Mouse (Mus musculus) adipocyte (in vitro differentiated cells): ENCODE results near the gene Fanci.

Source experiments
- DNase-seq: peaks from one replicate; pipeline ENCODE4 v3.0.0-alpha.2; 2016; ENCODE audit warnings: low spot score

The Fanci gene

GRCm38 (mm10) chr7:79464776-79465420, 73.2 kb downstream of the Fanci start:
- DNase-seq: no peak

DNA sequence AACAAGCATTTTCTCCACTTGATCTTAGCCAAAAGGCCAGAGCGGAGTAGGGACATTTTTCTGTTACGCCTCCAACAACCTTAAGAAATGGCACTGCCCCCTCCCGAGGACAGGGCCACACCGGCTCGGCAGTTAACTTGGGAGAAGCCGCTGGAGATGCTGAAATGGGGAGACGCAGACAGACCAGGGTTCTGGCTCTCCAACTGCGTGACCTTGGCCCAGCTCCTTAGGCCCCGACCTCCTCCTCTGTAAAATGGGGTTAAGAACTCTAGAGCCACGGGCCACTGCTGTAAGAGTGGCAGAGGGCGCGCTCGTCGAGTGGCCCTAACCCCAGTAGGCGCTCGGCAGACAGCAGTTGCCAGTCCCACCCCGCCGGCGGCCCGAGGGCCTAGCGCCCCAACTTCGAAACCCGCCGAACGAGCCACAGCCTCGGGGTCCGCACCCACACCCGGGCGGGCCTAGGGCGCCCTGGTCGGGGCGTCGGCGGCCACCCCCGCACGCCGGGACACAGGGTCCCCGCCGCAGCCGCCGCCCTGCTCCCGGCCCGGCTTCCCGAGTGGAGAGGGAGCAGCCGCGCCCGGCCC, 73.8 kb downstream of the Fanci start:
- DNase-seq: peak; percentile 38

GRCm38 (mm10) chr7:79466053-79466901, 74.5 kb downstream of the Fanci start, which contains the start of gene Polg:
TSS of gene Polg (minus strand) at chr7:79466362.
- peak; percentile 96 for DNase-seq

DNA sequence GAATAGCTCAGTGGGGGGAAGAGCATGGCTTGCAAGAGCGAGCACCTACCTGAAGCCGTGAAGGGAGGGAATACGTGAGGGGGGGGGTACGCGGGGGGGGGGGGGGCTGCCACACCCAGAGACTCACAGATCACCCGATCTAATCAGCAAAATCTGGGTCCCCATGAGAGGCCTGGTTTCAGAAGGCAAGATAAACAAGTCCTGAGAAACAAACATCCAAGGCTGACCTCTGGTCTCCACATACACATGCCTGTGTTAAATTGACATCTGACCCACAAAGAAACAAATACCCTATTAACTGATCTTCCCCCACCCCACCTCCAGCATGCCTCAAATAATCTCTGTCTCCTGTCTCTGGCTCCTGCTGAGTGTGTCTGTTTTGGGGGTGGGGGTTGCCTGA, 76.2 kb downstream of the Fanci start:
- DNase-seq: no peak

DNA sequence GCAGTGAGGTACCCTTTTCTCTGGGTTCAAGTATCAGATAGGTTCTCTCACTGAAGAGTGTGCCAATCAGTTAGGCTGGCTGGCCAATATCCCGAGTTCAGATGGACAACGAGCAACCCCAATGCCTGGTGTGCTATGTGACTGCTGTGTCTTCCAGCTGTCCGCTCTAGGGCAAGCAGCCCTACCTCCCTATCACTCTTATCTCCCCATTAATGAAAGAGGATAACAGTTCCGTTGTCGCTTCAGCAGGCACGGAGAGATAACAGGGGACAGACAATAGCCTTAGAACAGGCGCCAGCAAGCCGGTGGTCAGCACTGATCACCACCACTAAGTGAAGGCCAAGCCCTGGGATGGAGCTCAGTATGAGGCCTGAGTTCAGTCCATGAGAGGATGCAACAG, 77.3 kb downstream of the Fanci start:
- no peak for DNase-seq

GRCm38 (mm10) chr7:79469766-79470165, 78.0 kb downstream of the Fanci start:
- DNase-seq: peak; percentile 40

DNA sequence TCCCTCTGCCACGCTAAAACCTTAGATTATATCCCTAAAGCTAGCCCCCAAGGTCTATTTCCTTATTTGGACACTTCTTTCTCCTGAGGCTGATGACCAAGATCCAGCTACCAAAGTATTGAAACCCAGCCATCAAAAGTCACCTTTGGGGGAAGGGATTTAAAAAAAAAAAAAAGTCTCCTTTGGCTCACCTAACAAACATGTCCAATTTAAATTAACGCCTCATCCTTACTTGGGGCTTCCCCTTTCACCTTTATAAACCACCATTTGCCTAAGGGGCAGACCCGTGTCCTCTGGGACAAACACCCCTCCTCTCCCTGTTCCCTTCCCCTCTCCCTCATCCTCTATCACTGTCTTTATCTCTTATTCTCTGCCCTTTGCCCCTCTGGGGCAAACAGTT, 79.0 kb downstream of the Fanci start:
- no peak for DNase-seq

GRCm38 (mm10) chr7:79471436-79471835, 79.7 kb downstream of the Fanci start:
- no peak for DNase-seq

DNA sequence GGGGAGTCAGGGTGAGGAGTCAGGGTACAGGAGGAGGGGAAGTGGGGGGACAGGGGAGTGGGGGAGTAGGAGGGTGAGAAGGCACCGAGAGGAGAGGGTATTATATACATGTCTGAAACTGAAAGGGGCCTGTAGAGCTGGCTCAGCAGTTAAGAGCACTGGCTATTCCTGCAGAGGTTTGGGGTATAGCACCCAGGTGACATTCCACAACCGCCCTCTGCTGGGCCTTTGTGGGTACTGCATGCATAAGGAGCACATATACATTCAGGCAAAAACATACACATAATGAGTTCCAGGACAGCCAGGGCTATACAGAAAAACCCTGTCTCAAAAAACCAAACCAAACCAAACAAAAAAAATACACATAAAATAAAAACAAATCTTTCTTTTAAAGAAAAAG, 81.1 kb downstream of the Fanci start:
- DNase-seq: no peak

DNA sequence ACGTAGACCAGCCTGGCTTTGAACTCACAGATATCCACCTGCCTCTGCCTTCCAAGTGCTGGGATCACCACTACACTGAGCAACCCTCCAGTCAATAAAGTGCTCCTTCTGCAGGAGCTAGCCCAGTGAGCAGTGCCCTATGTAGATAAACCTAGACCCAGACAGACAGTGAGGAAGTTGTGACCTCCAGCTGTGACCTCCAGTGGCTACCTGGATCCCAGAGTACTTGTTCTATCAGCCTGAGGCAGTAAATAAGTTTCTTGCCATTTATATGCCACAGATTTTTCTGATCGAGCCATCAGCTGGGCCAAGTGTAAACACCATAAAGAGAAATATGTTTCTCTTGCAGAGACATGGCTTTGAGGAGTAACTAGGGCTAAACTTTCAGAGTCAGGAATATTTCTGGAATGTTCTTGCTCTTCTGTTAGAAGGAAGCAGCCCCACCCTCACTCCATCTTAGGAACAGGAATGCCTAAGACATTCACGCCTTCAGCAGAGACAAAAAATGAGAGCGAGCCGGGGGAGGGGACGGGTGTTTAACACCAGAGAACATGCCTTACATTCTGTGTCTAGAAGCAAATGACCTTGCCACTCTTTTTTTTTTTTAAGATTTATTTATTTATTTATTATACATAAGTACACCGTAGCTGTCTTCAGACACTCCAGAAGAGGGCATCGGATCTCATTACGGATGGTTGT, 81.9 kb downstream of the Fanci start:
- DNase-seq: no peak

DNA sequence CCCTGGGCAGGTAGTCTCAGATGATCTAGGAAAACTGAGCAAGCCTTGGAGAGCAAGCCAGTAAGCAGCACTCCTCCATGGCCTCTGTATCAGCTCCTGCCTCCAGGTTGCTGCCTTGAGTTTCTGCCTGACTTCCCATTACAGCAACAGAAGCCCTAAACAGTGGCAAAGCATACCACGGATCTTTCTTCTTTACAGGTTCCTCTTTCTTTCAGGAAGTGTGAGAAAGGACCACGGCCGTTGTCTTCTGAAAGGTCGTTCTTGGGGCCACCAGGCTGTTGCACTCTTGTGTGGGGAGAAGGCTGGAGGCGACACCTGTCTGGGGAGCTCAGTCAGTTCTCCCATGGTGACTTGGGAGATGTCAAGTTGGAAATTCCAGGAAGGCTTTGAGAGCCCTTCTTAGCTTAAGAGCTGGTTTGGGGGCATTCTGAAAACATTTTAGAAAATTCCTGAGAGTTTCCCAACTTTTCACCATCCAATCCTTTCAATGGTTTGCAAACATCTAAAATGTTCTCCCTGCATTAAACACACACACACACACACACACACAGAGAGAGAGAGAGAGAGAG, 83.2 kb downstream of the Fanci start:
- no peak for DNase-seq

DNA sequence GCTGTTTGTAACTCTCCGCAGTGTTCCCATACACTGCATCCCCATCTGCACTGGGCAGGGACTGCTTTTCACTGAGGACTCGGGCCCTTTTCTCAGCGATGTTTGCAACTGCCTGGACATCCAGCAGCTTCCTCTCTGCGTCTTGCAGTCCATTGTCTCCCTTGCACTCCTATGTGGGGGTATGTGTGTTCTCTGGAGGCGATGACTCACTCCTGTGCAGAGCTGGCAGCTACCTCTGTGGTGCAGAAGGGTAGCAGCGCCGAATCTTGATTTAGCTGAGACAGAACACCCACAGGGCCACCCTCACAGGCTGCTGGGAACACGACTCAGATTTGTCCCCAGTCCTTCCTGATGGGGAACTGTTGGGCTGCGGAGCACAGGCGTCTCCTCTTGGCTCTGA, 94.8 kb downstream of the Fanci start:
- DNase-seq: no peak

DNA sequence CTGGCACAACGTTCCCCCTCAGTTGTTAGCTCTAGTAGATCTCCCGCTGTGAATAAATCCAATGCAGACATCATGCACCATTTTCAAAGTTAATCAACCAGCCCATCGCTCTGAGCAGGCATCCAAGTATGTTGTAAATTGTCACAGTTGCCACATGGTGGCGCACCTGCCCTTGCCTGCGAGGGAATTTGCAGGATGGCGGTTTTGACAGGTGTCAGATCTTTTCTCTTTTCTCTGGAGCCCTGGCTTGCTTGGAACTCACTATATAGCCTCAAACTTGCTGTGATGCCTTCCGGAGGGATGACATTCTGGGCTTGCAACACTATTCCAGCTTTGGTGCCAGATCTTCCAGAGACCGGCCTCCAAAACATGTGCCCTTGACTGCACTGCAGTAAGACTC, 102.2 kb downstream of the Fanci start:
- DNase-seq: peak; percentile 46

- DNase-seq: peak; percentile 71
These were observed 104.5 kb downstream of the Fanci start for GRCm38 (mm10) chr7:79495988-79496815.

DNA sequence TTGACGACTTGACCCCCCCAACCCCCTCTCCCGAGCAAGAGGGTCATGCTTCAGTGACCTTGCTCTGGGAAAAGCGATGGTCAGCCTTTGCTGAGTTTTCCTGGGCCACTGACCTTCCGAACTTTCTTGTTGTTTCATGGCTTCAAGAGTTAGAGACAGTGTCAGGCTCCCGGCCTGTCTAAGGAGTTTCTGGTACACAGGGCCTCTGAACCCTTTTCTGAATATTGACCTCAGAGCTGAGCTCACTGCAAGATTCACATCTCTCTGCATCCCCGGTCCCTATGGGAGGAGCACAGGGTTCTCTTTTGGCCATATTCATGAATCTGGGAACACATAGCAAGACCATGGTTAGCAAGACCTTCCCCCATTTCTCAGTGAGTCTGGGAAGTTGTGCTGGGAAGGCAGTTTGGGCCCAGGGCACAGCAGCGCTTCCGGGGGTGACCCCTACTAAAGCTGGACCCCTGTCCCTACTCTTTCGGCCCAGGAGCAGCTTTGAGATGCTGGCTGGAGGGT, 105.1 kb downstream of the Fanci start:
- no peak for DNase-seq

DNA sequence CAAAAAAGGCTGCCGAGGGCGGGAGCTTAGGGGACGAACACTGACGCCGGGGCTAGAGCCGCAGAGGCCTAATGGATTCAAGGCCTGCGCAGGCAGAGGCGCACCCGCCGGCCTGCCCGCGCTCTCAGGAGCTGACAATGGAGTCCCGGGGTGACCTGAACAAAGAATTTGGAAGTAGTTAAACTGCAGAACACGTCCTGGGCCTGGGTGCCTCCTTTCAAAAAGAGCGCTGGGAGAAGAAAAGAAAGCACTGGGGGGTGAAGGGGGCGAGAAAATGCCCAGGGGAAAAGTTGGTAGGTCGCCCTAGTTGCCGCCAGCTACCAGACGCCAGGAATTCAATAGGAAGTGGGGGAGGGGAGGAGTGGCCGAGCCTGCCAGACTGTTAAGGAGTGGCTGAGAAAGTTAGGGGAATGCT, 106.0 kb downstream of the Fanci start:
- no peak for DNase-seq

- no peak for DNase-seq
These were observed 106.6 kb downstream of the Fanci start for GRCm38 (mm10) chr7:79498356-79498755.

GRCm38 (mm10) chr7:79498965-79499595, 107.4 kb downstream of the Fanci start:
- DNase-seq: no peak
